Mouse (Mus musculus) kidney, postnatal 25 days (tissue): ENCODE results near the gene Serpine2.

Source experiments
- DNase-seq, 2 experiments: peaks; one replicate each; pipeline ENCODE4 v3.0.0; 2021; ENCODE audit warnings: mixed read lengths in 2 of 2

Gene Serpine2

DNA sequence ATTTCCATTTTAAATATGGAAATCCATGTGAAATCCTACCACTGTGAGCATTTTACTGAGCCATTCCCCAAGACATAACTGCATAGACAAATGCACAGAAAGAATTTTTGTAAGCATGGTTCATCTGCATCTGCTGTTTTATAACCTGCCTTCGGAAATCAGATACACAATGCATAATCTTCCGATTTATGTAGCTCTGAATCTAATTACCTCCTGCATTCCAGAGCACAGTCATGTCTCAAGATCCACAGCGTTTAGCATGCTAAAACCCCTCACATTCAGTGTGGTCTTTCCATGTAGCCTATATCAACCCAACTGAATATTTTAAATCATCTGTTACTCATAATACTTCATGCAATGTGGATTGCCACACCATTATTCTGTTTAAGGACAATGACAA is 51.5 kb downstream of the Serpine2 start:
- DNase-seq, result no peak

- no peak for DNase-seq
Observed at GRCm38 (mm10) chr1:79806865-79807264, 54.1 kb downstream of the Serpine2 start.

DNA sequence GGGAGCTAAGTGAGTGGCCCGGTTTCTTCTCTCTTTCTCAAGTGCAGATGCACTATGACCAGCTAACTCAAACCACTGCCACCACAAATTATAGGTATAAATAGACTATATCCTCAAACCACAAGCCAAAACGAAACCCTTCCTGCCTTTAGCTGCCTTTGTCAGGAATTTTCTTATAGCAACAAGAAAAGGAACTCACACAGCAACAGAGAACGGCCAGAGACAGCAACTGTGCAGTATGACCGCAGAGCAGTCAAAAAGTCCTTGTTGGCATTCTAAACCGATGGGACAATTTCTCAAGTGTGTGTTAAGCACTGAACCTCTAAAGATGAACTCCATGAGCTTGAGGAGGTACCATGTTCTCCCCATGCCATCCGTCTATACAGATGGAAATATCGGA is 57.4 kb downstream of the Serpine2 start:
- no peak for DNase-seq

GRCm38 (mm10) chr1:79802858-79803427 is 58.0 kb downstream of the Serpine2 start:
- no peak for DNase-seq

DNA sequence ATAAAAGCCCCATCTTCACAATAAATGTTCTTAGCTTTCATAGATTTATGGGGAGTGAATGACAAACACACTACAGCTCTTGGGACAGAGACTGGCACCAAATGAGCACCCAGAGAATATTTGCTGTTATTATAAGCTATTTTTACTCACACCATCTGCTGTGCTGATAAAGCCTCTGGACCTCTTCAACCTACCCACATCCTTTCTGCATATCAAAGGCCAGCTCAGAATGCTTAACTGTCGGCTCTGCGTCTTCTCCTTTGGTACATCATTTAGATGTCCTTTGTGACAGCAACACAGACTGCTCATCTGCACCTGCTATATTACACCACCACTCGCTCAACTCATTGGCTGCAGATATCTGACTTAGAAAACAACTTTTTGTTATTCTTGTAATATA is 63.9 kb downstream of the Serpine2 start:
- DNase-seq, result no peak

- peak in 1 of 2 experiments; percentile 51 for DNase-seq
Observed at GRCm38 (mm10) chr1:79786267-79786927, 74.6 kb downstream of the Serpine2 start.

GRCm38 (mm10) chr1:79782433-79782832 is 78.5 kb downstream of the Serpine2 start:
- peak in 1 of 2 experiments; percentile 27 for DNase-seq

GRCm38 (mm10) chr1:79778011-79778410 is 83.0 kb downstream of the Serpine2 start:
- no peak for DNase-seq

GRCm38 (mm10) chr1:79775927-79776458 is 85.0 kb downstream of the Serpine2 start, which contains the start of the genes Mrpl44 and Wdfy1:
TSS of gene Mrpl44 (plus strand) at chr1:79776018.
TSS of gene Wdfy1 (minus strand) at chr1:79776143.
- peak; percentile 96 to 97 for DNase-seq

- no peak for DNase-seq
Observed at GRCm38 (mm10) chr1:79774164-79774780, 86.7 kb downstream of the Serpine2 start.

- DNase-seq, result no peak
Observed at GRCm38 (mm10) chr1:79768231-79768630, 92.7 kb downstream of the Serpine2 start.

- no peak for DNase-seq
Observed at GRCm38 (mm10) chr1:79764483-79764882, 96.5 kb downstream of the Serpine2 start.

- no peak for DNase-seq
Observed at GRCm38 (mm10) chr1:79764031-79764430, 96.9 kb downstream of the Serpine2 start.

GRCm38 (mm10) chr1:79762282-79763250 is 98.4 kb downstream of the Serpine2 start:
- peak in 1 of 2 experiments; percentile 27 for DNase-seq

- no peak for DNase-seq
Observed at GRCm38 (mm10) chr1:79761917-79762271, 99.1 kb downstream of the Serpine2 start.

GRCm38 (mm10) chr1:79761106-79761916 is 99.7 kb downstream of the Serpine2 start:
- DNase-seq, result peak; percentile 82 to 93

DNA sequence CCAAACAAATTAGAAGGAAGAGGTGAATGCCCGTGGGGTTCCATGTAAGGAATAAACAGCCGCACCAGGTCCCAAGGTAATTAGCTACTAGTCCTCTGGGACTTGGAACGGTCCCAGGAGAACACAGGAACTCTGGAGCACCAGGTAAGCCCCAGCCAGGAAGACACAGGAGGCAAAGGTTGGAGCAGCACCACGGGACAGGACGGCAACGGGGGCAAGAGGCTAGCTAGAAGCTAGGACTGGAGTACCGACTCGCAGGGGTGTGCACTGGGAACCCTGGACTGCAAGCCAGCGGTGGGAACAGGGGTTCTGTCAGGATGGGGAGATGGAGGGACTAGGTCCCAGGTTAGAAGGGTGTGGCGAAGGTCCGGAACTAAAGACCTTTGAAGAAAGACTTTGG is 100.3 kb downstream of the Serpine2 start:
- peak; percentile 84 to 94 for DNase-seq

DNA sequence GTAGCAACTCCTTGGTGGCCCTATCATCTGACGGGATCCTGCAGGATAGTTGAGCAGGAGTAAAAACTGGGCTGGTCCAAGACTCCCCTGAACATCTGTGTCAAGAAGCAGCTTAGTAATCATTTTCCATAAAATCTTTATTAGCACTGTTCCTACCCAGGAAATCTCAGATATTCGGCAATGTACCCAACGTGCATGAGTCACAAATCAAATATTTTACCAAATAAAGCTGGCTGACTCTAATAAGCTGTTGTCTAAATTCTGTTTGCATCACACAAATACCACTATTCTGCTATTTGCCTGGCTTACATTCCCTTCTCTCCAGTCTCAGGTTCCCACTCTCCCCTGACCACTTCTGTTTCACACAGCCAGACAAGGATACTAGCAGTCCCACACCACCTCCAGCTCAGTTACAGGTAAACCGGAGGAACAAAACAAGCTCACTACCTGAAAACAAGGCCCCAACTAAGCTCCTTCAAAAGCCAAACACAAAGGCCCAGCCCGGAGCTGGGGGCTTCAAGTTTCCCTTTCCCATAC is 101.5 kb downstream of the Serpine2 start:
- peak in 1 of 2 experiments; percentile 25 for DNase-seq

DNA sequence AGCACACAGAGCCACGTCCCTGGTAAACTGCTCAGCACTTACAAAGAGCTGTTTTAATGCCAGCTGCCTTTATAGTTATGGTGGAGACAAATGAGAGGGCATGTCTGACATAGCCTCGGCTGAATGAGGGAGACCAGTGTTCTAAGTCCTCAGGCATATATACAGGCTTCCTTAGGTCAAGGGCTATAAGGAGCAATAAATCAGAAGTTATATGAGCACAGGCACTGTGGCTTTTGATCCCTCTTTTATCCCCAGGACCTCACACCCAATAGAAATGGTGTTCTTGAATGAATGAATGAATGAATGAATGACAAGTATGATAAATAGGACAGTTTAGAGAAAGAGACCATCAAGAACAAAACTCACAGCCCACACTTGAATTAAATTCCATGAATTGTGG is 102.0 kb downstream of the Serpine2 start:
- no peak for DNase-seq

DNA sequence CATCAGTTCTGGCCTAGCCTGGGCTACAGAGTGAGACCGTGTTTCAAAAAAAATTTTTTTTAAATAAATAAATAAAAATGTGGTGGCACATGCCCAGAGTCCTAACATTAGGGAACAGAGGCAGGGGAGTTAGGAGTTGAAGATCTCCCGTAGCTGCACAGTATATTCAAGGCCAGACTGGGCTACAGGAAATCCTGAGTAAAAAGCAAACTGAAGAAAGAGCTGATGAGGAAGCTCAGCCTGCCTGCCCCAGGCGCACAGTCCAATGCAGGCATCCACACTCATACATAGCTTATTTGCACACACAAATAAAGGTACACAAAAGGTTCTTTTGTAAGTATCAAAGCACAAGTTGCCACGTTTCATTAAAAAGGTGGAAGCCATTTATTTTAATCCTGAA is 103.4 kb downstream of the Serpine2 start:
- peak in 1 of 2 experiments; percentile 27 for DNase-seq

GRCm38 (mm10) chr1:79757161-79757560 is 103.8 kb downstream of the Serpine2 start:
- DNase-seq, result peak; percentile 64 to 78
